17 mouse cellular contexts compared by ENCODE assay signal in genomic region chr9:88593708-88594107, GRCm38 (mm10). TPM values are rescaled to one million over a fixed set of nuclear protein-coding genes. Genes with fewer than 3 reads are reported as not detected.
"Had no signal": no experiment of that assay in that cellular context is flagged by ENCODE, and none has a peak within 500 bp of the region (broad histone marks: within the 10 kb centered on the region; RNA-seq: fewer than 3 reads in every experiment).

No protein-coding gene starts in this region.

RNA-seq across cellular contexts. Expression of gene Trim43a, which starts 13.0 kb away (rescaled TPM):
- polyA plus RNA-seq: limb, embryonic 11.5 days; limb, embryonic 12.5 days; limb, embryonic 15.5 days; liver, adult 2 months; liver, embryonic 11.5 days; liver, embryonic 12.5 days; liver, embryonic 13.5 days; liver, embryonic 15.5 days; liver, postnatal 0 days; lung, adult 2 months; lung, embryonic 14.5 days; lung, postnatal 0 days; macrophage; midbrain, embryonic 11.5 days; midbrain, embryonic 16.5 days; myocyte; neural tube, embryonic 11.5 days had no signal
